In the genomic region with DNA sequence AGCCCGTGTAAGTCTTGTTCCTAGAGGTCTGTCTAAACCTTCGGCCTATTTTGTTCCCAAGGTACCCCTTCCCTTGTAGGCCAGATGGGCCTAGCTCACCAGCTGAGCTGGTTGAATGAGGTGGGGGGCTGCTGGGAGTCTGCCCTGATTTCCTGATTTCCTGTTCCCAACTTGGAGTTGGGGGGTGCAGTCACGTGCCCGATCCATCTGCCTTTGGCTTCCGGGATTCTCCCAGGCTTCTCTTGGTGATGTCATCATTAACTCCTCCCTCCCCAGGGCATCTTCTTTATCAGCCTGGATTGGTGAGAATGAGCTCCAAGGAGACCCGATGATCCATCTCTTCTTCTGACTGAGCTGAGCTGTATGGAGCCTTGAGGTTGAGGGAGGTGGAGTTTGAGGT, we compare ENCODE assay signal across 8 mouse cellular contexts. TPM values are rescaled to one million over a fixed set of nuclear protein-coding genes. Genes with fewer than 3 reads are reported as not detected.
DNase-seq lines count a peak whose midpoint lies in the region; ATAC-seq and TF ChIP-seq lines count a peak whose summit lies in the region.

No protein-coding gene starts in this region.

- H3K9ac ChIP-seq in ES-E14 (ENCODE audit: insufficient read depth, low read depth, low read length, poor library complexity, severe bottlenecking): peak overlapping the region; percentile 1
- H3K9ac ChIP-seq in hindbrain, embryonic 13.5 days: peak overlapping the region; percentile 98

- DNase-seq in ES-E14 (ENCODE audit: low read depth, low spot score): peak; percentile 39
- peak; percentile 36 for DNase-seq in brain, embryonic 18.5 days (ENCODE audit: low read depth, low spot score)
- DNase-seq in frontal cortex, postnatal 10 days (ENCODE audit: low spot score in 2 of 2): peak; percentile 76 to 79
- DNase-seq in layer of hippocampus, postnatal 25 days (ENCODE audit: extremely low spot score in 1 of 2, low spot score in 1 of 2): peak; percentile 66 to 72
- DNase-seq in lung, postnatal 36 days: peak; percentile 83
- peak; percentile 13 to 59 for DNase-seq in spleen, postnatal 4 days (ENCODE audit: low spot score in 2 of 2)

- H3K4me3 ChIP-seq in ES-E14 (ENCODE audit: insufficient read depth in 1 of 2, low read depth in 1 of 2, low read length in 2 of 2, poor library complexity in 1 of 2, severe bottlenecking in 1 of 2): peak overlapping the region; percentile 48 to 72
- peak overlapping the region; percentile 93 for H3K4me3 ChIP-seq in hindbrain, embryonic 13.5 days

- no peaks in the 10 kb centered on the region for H3K27me3 ChIP-seq in hindbrain, embryonic 13.5 days

- no peaks in the 10 kb centered on the region for H3K9me3 ChIP-seq in ES-E14 (ENCODE audit: control insufficient read depth, insufficient read depth, low read depth, low read length)
- no peaks in the 10 kb centered on the region for H3K9me3 ChIP-seq in hindbrain, embryonic 13.5 days

- ATAC-seq in hindbrain, embryonic 13.5 days (ENCODE audit: low FRiP score): no peak
- ATAC-seq in granulocyte monocyte progenitor cell, adult 5-6 weeks (replicated peaks; ENCODE audit: poor library complexity, severe bottlenecking): no peak

- peaks cover 11% of the 10 kb centered on the region; the same call in 1 of the 2 replicates for H3K36me3 ChIP-seq in ES-E14 (ENCODE audit: control insufficient read depth, insufficient read depth, low read length, poor library complexity, severe bottlenecking)
- H3K36me3 ChIP-seq in hindbrain, embryonic 13.5 days: peaks cover 42% of the 10 kb centered on the region

- peaks cover 12 to 17% of the 10 kb centered on the region in 2 experiments for H3K4me1 ChIP-seq in ES-E14 (ENCODE audit: control insufficient read depth in 2 of 2, insufficient read depth in 2 of 2, low read length in 2 of 2, poor library complexity in 1 of 2)
- H3K4me1 ChIP-seq in hindbrain, embryonic 13.5 days (replicated peaks): peaks cover 48% of the 10 kb centered on the region

- peak overlapping the region; percentile 99 for H3K4me2 ChIP-seq in hindbrain, embryonic 13.5 days

- 34% methylated on average over 6 of the region's 6 CpGs for WGBS in hindbrain, embryonic 13.5 days

- in situ Hi-C loops in ES-E14 (cut with MboI; ENCODE audit: low sequenced_read_pairs in 2 of 2, unreplicated experiment in 2 of 2): no loop called here

- peak overlapping the region; percentile 41; the same call in 1 of the 2 replicates for H3K27ac ChIP-seq in ES-E14 (ENCODE audit: insufficient read depth, low read depth, low read length, poor library complexity, severe bottlenecking)
- H3K27ac ChIP-seq in hindbrain, embryonic 13.5 days: peak overlapping the region; percentile 44; the same call in 1 of the 2 replicates

TF ChIP-seq in ES-E14, 5 proteins besides CTCF, POLR2A, EP300 and RAD21:
- no peak for TF ChIP-seq ZNF384 (IDR thresholded peaks at IDR 0.05; ENCODE audit: low read depth, low read length)
- no peak for TF ChIP-seq MAFK (IDR thresholded peaks at IDR 0.05; ENCODE audit: insufficient read depth, low read depth, low read length)
- no peak for TF ChIP-seq ZC3H11A (IDR thresholded peaks at IDR 0.05; ENCODE audit: borderline replicate concordance, low read depth, low read length)
- no peak for TF ChIP-seq CHD2 (IDR thresholded peaks at IDR 0.05; ENCODE audit: low read depth, low read length)
- TF ChIP-seq HCFC1 (IDR thresholded peaks at IDR 0.05; ENCODE audit: borderline replicate concordance, insufficient read depth, low read length): no peak

RNA-seq across cellular contexts. Expression of a gene that starts 3.6 kb away (rescaled TPM):
- 17.1 and 32.0 TPM in 2 replicates for total RNA-seq in ES-E14 (2012; rRNA removed)
- polyA plus RNA-seq in hindbrain, embryonic 13.5 days (2015; fragmentation: Nextera tagmentation; extraction: Ambion mirVana): 71.0 and 77.0 TPM in 2 replicates
- total RNA-seq in layer of hippocampus, postnatal 25 days (2021): 100 to 1,000 TPM; 127 to 145 TPM
- 10.7 and 23.1 TPM in 2 replicates for total RNA-seq in granulocyte monocyte progenitor cell, adult 5-6 weeks (2014; fragmentation: Nextera tagmentation)
- 6.0 and 6.1 TPM in 2 replicates for total RNA-seq in granulocyte monocyte progenitor cell, adult 5-6 weeks (2017)

RNA-seq across cellular contexts. Expression of a gene that starts 3.6 kb away (rescaled TPM):
- total RNA-seq in ES-E14 (2012; rRNA removed): 62.2 and 104 TPM in 2 replicates
- polyA plus RNA-seq in hindbrain, embryonic 13.5 days (2015; fragmentation: Nextera tagmentation; extraction: Ambion mirVana): 52.6 and 54.8 TPM in 2 replicates
- 10 to 100 TPM; 58.3 to 69.5 TPM for total RNA-seq in layer of hippocampus, postnatal 25 days (2021)
- 21.2 and 29.3 TPM in 2 replicates for total RNA-seq in granulocyte monocyte progenitor cell, adult 5-6 weeks (2014; fragmentation: Nextera tagmentation)
- total RNA-seq in granulocyte monocyte progenitor cell, adult 5-6 weeks (2017): 41.8 and 48.6 TPM in 2 replicates

RNA-seq across cellular contexts. Expression of a gene that starts 25.9 kb away (rescaled TPM):
- total RNA-seq in ES-E14 (2012; rRNA removed): 106 and 119 TPM in 2 replicates
- 74.8 and 79.2 TPM in 2 replicates for polyA plus RNA-seq in hindbrain, embryonic 13.5 days (2015; fragmentation: Nextera tagmentation; extraction: Ambion mirVana)
- total RNA-seq in layer of hippocampus, postnatal 25 days (2021): 10 to 100 TPM; 35.6 to 36.4 TPM
- 49.0 and 64.7 TPM in 2 replicates for total RNA-seq in granulocyte monocyte progenitor cell, adult 5-6 weeks (2014; fragmentation: Nextera tagmentation)
- 34.7 and 37.9 TPM in 2 replicates for total RNA-seq in granulocyte monocyte progenitor cell, adult 5-6 weeks (2017)

RNA-seq across cellular contexts. Expression of a gene that starts 26.0 kb away (rescaled TPM):
- total RNA-seq in ES-E14 (2012; rRNA removed): 9.7 and 10.1 TPM in 2 replicates
- polyA plus RNA-seq in hindbrain, embryonic 13.5 days (2015; fragmentation: Nextera tagmentation; extraction: Ambion mirVana): 23.3 and 24.1 TPM in 2 replicates
- total RNA-seq in layer of hippocampus, postnatal 25 days (2021): 10 to 100 TPM; 29.7 to 33.0 TPM
- 9.4 and 16.7 TPM in 2 replicates for total RNA-seq in granulocyte monocyte progenitor cell, adult 5-6 weeks (2014; fragmentation: Nextera tagmentation)
- total RNA-seq in granulocyte monocyte progenitor cell, adult 5-6 weeks (2017): 7.0 and 7.8 TPM in 2 replicates

RNA-seq across cellular contexts. Expression of a gene that starts 32.1 kb away (rescaled TPM):
- 0.40 and 0.58 TPM in 2 replicates for total RNA-seq in ES-E14 (2012; rRNA removed)
- 0.47 and 0.57 TPM in 2 replicates for polyA plus RNA-seq in hindbrain, embryonic 13.5 days (2015; fragmentation: Nextera tagmentation; extraction: Ambion mirVana)
- total RNA-seq in layer of hippocampus, postnatal 25 days (2021): under 1 TPM; 0.31 to 0.32 TPM
- total RNA-seq in granulocyte monocyte progenitor cell, adult 5-6 weeks (2014; fragmentation: Nextera tagmentation): 1.5 TPM in 1 of 2 replicates, not detected in the other
- total RNA-seq in granulocyte monocyte progenitor cell, adult 5-6 weeks (2017): 0.30 and 0.93 TPM in 2 replicates
